Mouse (Mus musculus) lung, postnatal 25 days (tissue): ENCODE results near the gene Gm21671.
"Not testable (repeated sequence)": the region's sequence is repeated elsewhere in the genome, so short reads cannot be mapped to it uniquely, and the experiment has no call there.

Experiments
- DNase-seq: peaks from one replicate; pipeline ENCODE4 v3.0.0; 2022; ENCODE audit warnings: low spot score

The Gm21671 gene

GRCm38 (mm10) chr5:25954317-25954716 lies at the start of gene Gm21671:
Gene Gm21671 (minus strand): TSS chr5:25954417.
- DNase-seq = not testable (repeated sequence)

DNA sequence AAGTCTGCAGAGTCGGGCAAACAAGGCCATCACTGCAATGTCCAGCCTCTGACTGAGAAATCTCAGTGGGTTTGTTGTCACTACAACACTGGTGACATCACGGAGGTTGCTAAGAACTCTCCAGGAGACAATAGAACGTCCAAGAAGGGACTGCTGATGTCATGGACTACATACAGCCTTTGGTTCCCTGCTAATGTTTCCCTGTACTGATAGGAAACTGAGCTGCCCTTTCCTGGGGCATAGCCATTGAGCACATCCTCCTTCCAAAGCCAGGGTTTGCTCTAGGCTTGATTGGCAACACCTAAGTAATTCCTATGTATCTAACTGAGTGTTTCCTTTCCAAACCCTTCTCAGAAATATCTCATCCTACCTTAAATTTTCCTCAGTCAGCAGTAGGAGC lies 34.3 kb upstream of the Gm21671 start, which contains the start of gene Gm21698:
Gene Gm21698, minus strand, starts transcription at position 101 of the 400 bp plus-strand sequence.
- not testable (repeated sequence) for DNase-seq

DNA sequence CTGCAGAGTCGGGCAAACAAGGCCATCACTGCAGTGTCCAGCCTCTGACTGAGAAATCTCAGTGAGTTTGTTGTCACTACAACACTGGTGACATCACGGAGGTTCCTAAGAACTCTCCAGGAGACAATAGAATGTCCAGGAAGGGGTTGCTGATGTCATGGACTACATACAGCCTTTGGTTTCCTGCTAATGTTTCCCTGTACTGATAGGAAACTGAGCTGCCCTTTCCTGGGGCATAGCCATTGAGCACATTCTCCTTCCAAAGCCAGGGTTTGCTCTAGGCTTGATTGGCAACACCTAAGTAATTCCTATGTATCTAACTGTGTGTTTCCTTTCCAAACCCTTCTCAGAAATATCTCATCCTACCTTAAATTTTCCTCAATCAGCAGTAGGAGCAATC lies 18.3 kb upstream of the Gm21671 start, which contains the start of gene Gm21680:
Gene Gm21680, minus strand, starts transcription at position 101 of the 400 bp plus-strand sequence.
- not testable (repeated sequence) for DNase-seq

- not testable (repeated sequence) for DNase-seq
Observed at GRCm38 (mm10) chr5:25957050-25957449, 2.8 kb upstream of the Gm21671 start.

- DNase-seq = not testable (repeated sequence)
Observed at GRCm38 (mm10) chr5:25956611-25957010, 2.4 kb upstream of the Gm21671 start.

GRCm38 (mm10) chr5:25945391-25945790 lies 8.8 kb downstream of the Gm21671 start:
- not testable (repeated sequence) for DNase-seq

DNA sequence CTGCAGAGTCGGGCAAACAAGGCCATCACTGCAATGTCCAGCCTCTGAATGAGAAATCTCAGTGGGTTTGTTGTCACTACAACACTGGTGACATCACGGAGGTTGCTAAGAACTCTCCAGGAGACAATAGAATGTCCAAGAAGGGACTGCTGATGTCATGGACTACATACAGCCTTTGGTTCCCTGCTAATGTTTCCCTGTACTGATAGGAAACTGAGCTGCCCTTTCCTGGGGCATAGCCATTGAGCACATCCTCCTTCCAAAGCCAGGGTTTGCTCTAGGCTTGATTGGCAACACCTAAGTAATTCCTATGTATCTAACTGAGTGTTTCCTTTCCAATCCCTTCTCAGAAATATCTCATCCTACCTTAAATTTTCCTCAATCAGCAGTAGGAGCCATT lies 11.9 kb downstream of the Gm21671 start, which contains the start of gene Gm21663:
Gene Gm21663, minus strand, starts transcription at position 101 of the 400 bp plus-strand sequence.
- DNase-seq = not testable (repeated sequence)
